Mouse (Mus musculus) MEL (cell line): ENCODE data around the gene Gstm6.

Experiments
- CTCF ChIP-seq, 3 experiments: IDR thresholded peaks in 2 of 3; conservative IDR thresholded peaks in 1 of 3; 2 replicates each; pipeline ENCODE4 v1.5.1; 2011 to 2012; ENCODE audit warnings: low read length in 3 of 3, low read depth in 2 of 3, mild to moderate bottlenecking in 2 of 3, improper control_type of control experiment in 1 of 3, inconsistent platforms in 1 of 3, mixed read lengths in 1 of 3, moderate library complexity in 1 of 3; ENCODE audit not compliant: control insufficient read depth in 1 of 3, insufficient read depth in 1 of 3, poor library complexity in 1 of 3, severe bottlenecking in 1 of 3
- EP300 ChIP-seq, 2 experiments: IDR thresholded peaks; 2 replicates each; pipeline ENCODE4 v1.6.1; 2011; ENCODE audit warnings: improper control_type of control experiment in 2 of 2, low read length in 2 of 2, low read depth in 1 of 2, mild to moderate bottlenecking in 1 of 2
- HCFC1 ChIP-seq: IDR thresholded peaks from 2 replicates; pipeline ENCODE4 v1.6.1; 2012; ENCODE audit warnings: low read depth, mild to moderate bottlenecking, inconsistent platforms, low read length, improper control_type of control experiment, moderate library complexity
- MYC ChIP-seq: IDR thresholded peaks from 2 replicates; pipeline ENCODE4 v1.6.1; 2011; ENCODE audit warnings: low read depth, mild to moderate bottlenecking, low read length, improper control_type of control experiment, moderate library complexity
- NELFE ChIP-seq: IDR thresholded peaks from 2 replicates; pipeline ENCODE4 v1.6.1; 2011; ENCODE audit warnings: low read depth, low read length, improper control_type of control experiment
- NRF1 ChIP-seq: IDR thresholded peaks from 2 replicates; pipeline ENCODE4 v1.6.1; 2014; ENCODE audit warnings: low read depth, mild to moderate bottlenecking, inconsistent platforms, low read length, improper control_type of control experiment, moderate library complexity; ENCODE audit not compliant: poor library complexity, insufficient read depth, severe bottlenecking
- POLR2A ChIP-seq, 2 experiments: IDR thresholded peaks; 2 replicates each; pipeline ENCODE4 v1.6.1; 2011 to 2012; ENCODE audit warnings: low read length in 2 of 2, mild to moderate bottlenecking in 2 of 2, control low read depth in 1 of 2, improper control_type of control experiment in 1 of 2, low read depth in 1 of 2, moderate library complexity in 1 of 2; ENCODE audit not compliant: control insufficient read depth in 1 of 2, insufficient read depth in 1 of 2, poor library complexity in 1 of 2
- POLR2AphosphoS5 ChIP-seq: IDR thresholded peaks from 2 replicates; pipeline ENCODE4 v1.6.1; 2012; ENCODE audit warnings: low read depth, borderline replicate concordance, mild to moderate bottlenecking, inconsistent platforms, low read length, moderate library complexity, mixed read lengths
- RAD21 ChIP-seq: IDR thresholded peaks from 2 replicates; pipeline ENCODE4 v1.6.1; 2011; ENCODE audit warnings: mild to moderate bottlenecking, low read depth, low read length, improper control_type of control experiment
- USF1 ChIP-seq: IDR thresholded peaks from 2 replicates; pipeline ENCODE4 v1.6.1; 2014; ENCODE audit warnings: low read depth, mild to moderate bottlenecking, inconsistent platforms, low read length, improper control_type of control experiment, moderate library complexity
- ZMIZ1 ChIP-seq: IDR thresholded peaks from 2 replicates; pipeline ENCODE4 v1.6.1; 2012; ENCODE audit warnings: low read depth, mild to moderate bottlenecking, inconsistent platforms, low read length, improper control_type of control experiment, moderate library complexity

- TF ChIP-seq CTCF (IDR thresholded peaks at IDR 0.05 in 2 of 3, conservative IDR thresholded peaks at IDR 0.05 in 1 of 3; ENCODE audit: control insufficient read depth in 1 of 3, insufficient read depth in 1 of 3, low read depth in 2 of 3, low read length in 3 of 3, poor library complexity in 1 of 3, severe bottlenecking in 1 of 3) (no peak), USF1 (no peak), NELFE (no peak), POLR2AphosphoS5 (no peak), EP300 (IDR thresholded peaks at IDR 0.05; ENCODE audit: low read depth in 1 of 2, low read length in 2 of 2) (no peak), HCFC1 (no peak), NRF1 (no peak), RAD21 (no peak), POLR2A (IDR thresholded peaks at IDR 0.05; ENCODE audit: control insufficient read depth in 1 of 2, insufficient read depth in 1 of 2, low read depth in 1 of 2, low read length in 2 of 2, poor library complexity in 1 of 2) (no peak), MYC (no peak), ZMIZ1 (no peak)
These were observed 25.3 kb upstream of the Gstm6 start, which contains the start of gene Gstm3 for GRCm38 (mm10) chr3:107968724-107969395.
